In genomic region chr3:130576683-130577082, GRCm38 (mm10) we compare ENCODE assay signal across 10 mouse cellular contexts. TPM values are rescaled to one million over a fixed set of nuclear protein-coding genes. Genes with fewer than 3 reads are reported as not detected.
DNase-seq lines count a peak whose midpoint lies in the region; TF ChIP-seq lines count a peak whose summit lies in the region.
"Had no signal": no experiment of that assay in that cellular context is flagged by ENCODE, and none has a peak within 500 bp of the region (broad histone marks: within the 10 kb centered on the region; RNA-seq: fewer than 3 reads in every experiment).

No protein-coding gene starts in this region.

- TF ChIP-seq CTCF in olfactory bulb, adult 2 months (IDR thresholded peaks at IDR 0.05; ENCODE audit: insufficient read depth, low read depth, low read length), result peak; percentile 32; the same call in 1 of the 2 replicates

- DNase-seq in adrenal gland, postnatal 14 days, result peak; percentile 50
- DNase-seq in adrenal gland, postnatal 4 days (ENCODE audit: low spot score in 2 of 2), result no peak
- DNase-seq in left cerebral cortex, postnatal 14 days (ENCODE audit: low spot score in 2 of 2), result peak; percentile 26 to 31
- no peak for DNase-seq in left cerebral cortex, adult 11 months (ENCODE audit: low spot score)
- peak; percentile 16 for DNase-seq in c-Kit-positive CD71-positive TER-119-negative erythroid progenitor cells, embryonic 14.5 days (ENCODE audit: low read depth)
- no peak for DNase-seq in urinary bladder, adult 2 months (ENCODE audit: low spot score)
- no peak for DNase-seq in neural tube, embryonic 10.5 days (ENCODE audit: extremely low spot score, low spot score)

- no peak overlapping the region for H3K4me3 ChIP-seq in olfactory bulb, adult 2 months (ENCODE audit: insufficient read depth, low read depth, low read length)

- WGBS in olfactory bulb, adult 2 months, result 66% methylated on average over 6 of the region's 6 CpGs

- TF ChIP-seq POLR2A in olfactory bulb, adult 2 months (IDR thresholded peaks at IDR 0.05; ENCODE audit: insufficient read depth, low read depth, low read length), result no peak

- intact Hi-C loops in left cerebral cortex, postnatal 14 days (cut with DNase I), result no loop called here

- H3K4me1 ChIP-seq in olfactory bulb, adult 2 months (ENCODE audit: control insufficient read depth, insufficient read depth, low read length), result no peaks in the 10 kb centered on the region

- H3K27ac ChIP-seq in olfactory bulb, adult 2 months (ENCODE audit: insufficient read depth, low read depth, low read length), result no peak overlapping the region
- H3K27ac ChIP-seq: macrophage had no signal

RNA-seq across cellular contexts. Expression of gene Etnppl, which starts 40.6 kb away (rescaled TPM):
- total RNA-seq in adrenal gland, postnatal 14 days (2021), result 0.64 and 4.7 TPM in 2 replicates
- total RNA-seq in adrenal gland, postnatal 4 days (2021), result 1 to 10 TPM in 1 of 2 experiments, under 1 TPM in 1; 0.84 to 6.4 TPM
- 1 to 10 TPM in 1 of 2 experiments, under 1 TPM in 1; 0.87 to 1.0 TPM for total RNA-seq in left cerebral cortex, postnatal 14 days (2021)
- not detected in 2 replicates for polyA plus RNA-seq in olfactory bulb, adult 2 months (2012; ENCODE audit: insufficient read depth, insufficient read length, low replicate concordance, missing spikeins)
- not detected in 2 replicates for polyA plus RNA-seq in urinary bladder, adult 2 months (2012; rRNA removed)
- polyA plus RNA-seq: heart, embryonic 14.5 days; macrophage had no signal

Comparison
In these comparisons a context has a peak if more than half of its experiments do, and no peak if none do; other contexts are left out.
1. DNase-seq: peak in adrenal gland, postnatal 14 days (single experiment), left cerebral cortex, postnatal 14 days (2 of 2) and c-Kit-positive CD71-positive TER-119-negative erythroid progenitor cells, embryonic 14.5 days (single experiment); none in adrenal gland, postnatal 4 days (0 of 2), left cerebral cortex, adult 11 months (single experiment), urinary bladder, adult 2 months (single experiment) and neural tube, embryonic 10.5 days (single experiment).